Mouse (Mus musculus): ENCODE data around the gene Axin2. TPM values are rescaled to one million over a fixed set of nuclear protein-coding genes. Genes with fewer than 3 reads are reported as not detected.

Gene Axin2
- total and polyA plus RNA-seq, 3 experiments = 2.8 to 6.6 (median 3.5) TPM

GRCm38 (mm10) chr11:108881662-108882061, 38.5 kb upstream of the Axin2 start:
- no peaks in the 10 kb centered on the region for H3K79me2 ChIP-seq (replicated peaks; ENCODE audit: control insufficient read depth, insufficient read depth, low read length)
- no peaks in the 10 kb centered on the region for H3K36me3 ChIP-seq (ENCODE audit: control insufficient read depth, insufficient read depth, low read length)
- no peak for DNase-seq
- no peak overlapping the region for H3K4me3 ChIP-seq
- intact Hi-C loops (cut with DNase I) = no loop called here
- no peak overlapping the region for H3K27ac ChIP-seq
- H3K4me1 ChIP-seq (ENCODE audit: control insufficient read depth, insufficient read depth, low read length) = no peaks in the 10 kb centered on the region
- H3K9ac ChIP-seq (ENCODE audit: low read depth, low read length) = no peak overlapping the region
- WGBS = 80% methylated on average over 5 of the region's 5 CpGs
- H3K27me3 ChIP-seq (ENCODE audit: control insufficient read depth, insufficient read depth, low read length) = no peaks in the 10 kb centered on the region
- TF ChIP-seq CTCF (IDR thresholded peaks at IDR 0.05) (no peak), EP300 (IDR thresholded peaks at IDR 0.05; ENCODE audit: insufficient read depth, low read depth, low read length) (no peak), POLR2A (IDR thresholded peaks at IDR 0.05; ENCODE audit: insufficient read depth, low read depth, low read length) (no peak)

GRCm38 (mm10) chr11:108885276-108885896, 34.8 kb upstream of the Axin2 start:
- no peaks in the 10 kb centered on the region for H3K79me2 ChIP-seq (replicated peaks; ENCODE audit: control insufficient read depth, insufficient read depth, low read length)
- no peaks in the 10 kb centered on the region for H3K36me3 ChIP-seq (ENCODE audit: control insufficient read depth, insufficient read depth, low read length)
- H3K27ac ChIP-seq = no peak overlapping the region
- TF ChIP-seq POLR2A (IDR thresholded peaks at IDR 0.05; ENCODE audit: insufficient read depth, low read depth, low read length) (no peak), CTCF (IDR thresholded peaks at IDR 0.05) (no peak), EP300 (IDR thresholded peaks at IDR 0.05; ENCODE audit: insufficient read depth, low read depth, low read length) (no peak)
- intact Hi-C loops (cut with DNase I) = no loop called here
- 79% methylated on average over 19 of the region's 19 CpGs for WGBS
- DNase-seq = no peak
- no peak overlapping the region for H3K4me3 ChIP-seq
- H3K4me1 ChIP-seq (ENCODE audit: control insufficient read depth, insufficient read depth, low read length) = no peaks in the 10 kb centered on the region
- H3K9ac ChIP-seq (ENCODE audit: low read depth, low read length) = no peak overlapping the region
- H3K27me3 ChIP-seq (ENCODE audit: control insufficient read depth, insufficient read depth, low read length) = no peaks in the 10 kb centered on the region

GRCm38 (mm10) chr11:108886060-108886459, 34.1 kb upstream of the Axin2 start:
- TF ChIP-seq POLR2A (IDR thresholded peaks at IDR 0.05; ENCODE audit: insufficient read depth, low read depth, low read length) = no peak
- Histone ChIP-seq H3K36me3 (ENCODE audit: control insufficient read depth, insufficient read depth, low read length) (no peaks in the 10 kb centered on the region), H3K4me1 (ENCODE audit: control insufficient read depth, insufficient read depth, low read length) (no peaks in the 10 kb centered on the region), H3K27me3 (ENCODE audit: control insufficient read depth, insufficient read depth, low read length) (no peaks in the 10 kb centered on the region), H3K27ac (no peak overlapping the region), H3K9ac (ENCODE audit: low read depth, low read length) (no peak overlapping the region), H3K79me2 (replicated peaks; ENCODE audit: control insufficient read depth, insufficient read depth, low read length) (no peaks in the 10 kb centered on the region), H3K4me3 (no peak overlapping the region)
- intact Hi-C loops (cut with DNase I) = no loop called here
- WGBS = 69% methylated on average over 8 of the region's 8 CpGs
- no peak for DNase-seq

DNA sequence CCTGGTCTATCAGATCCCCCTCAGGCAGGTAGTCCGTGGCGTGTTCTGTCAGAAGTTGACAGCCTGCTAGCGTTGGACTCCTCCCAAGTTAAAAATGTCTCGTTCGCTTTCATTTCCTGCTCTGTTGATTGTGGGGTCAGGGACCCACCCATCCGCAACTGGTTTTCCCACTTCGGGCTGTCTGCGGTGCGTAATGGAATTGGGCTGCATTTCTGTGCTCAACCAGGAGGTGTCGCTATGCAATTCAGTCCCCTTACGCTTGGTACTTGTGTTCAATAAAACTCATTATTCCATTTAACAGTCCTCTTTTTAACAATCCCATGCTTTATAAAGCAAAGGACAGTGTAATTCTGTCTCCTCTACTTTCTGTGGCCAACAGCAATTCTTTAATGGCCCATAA, 31.0 kb upstream of the Axin2 start:
- Histone ChIP-seq H3K79me2 (replicated peaks; ENCODE audit: control insufficient read depth, insufficient read depth, low read length) (no peaks in the 10 kb centered on the region), H3K36me3 (ENCODE audit: control insufficient read depth, insufficient read depth, low read length) (no peaks in the 10 kb centered on the region), H3K4me1 (ENCODE audit: control insufficient read depth, insufficient read depth, low read length) (no peaks in the 10 kb centered on the region), H3K27me3 (ENCODE audit: control insufficient read depth, insufficient read depth, low read length) (no peaks in the 10 kb centered on the region), H3K9ac (ENCODE audit: low read depth, low read length) (no peak overlapping the region), H3K4me3 (no peak overlapping the region), H3K27ac (no peak overlapping the region)
- WGBS = 43% methylated on average over 11 of the region's 11 CpGs
- DNase-seq = peak; percentile 22 to 37
- intact Hi-C loops (cut with DNase I) = no loop called here
- TF ChIP-seq POLR2A (IDR thresholded peaks at IDR 0.05; ENCODE audit: insufficient read depth, low read depth, low read length) = no peak
- TF ChIP-seq EP300 (IDR thresholded peaks at IDR 0.05; ENCODE audit: insufficient read depth, low read depth, low read length) = no peak
- peak; percentile 81 for TF ChIP-seq CTCF (IDR thresholded peaks at IDR 0.05)

DNA sequence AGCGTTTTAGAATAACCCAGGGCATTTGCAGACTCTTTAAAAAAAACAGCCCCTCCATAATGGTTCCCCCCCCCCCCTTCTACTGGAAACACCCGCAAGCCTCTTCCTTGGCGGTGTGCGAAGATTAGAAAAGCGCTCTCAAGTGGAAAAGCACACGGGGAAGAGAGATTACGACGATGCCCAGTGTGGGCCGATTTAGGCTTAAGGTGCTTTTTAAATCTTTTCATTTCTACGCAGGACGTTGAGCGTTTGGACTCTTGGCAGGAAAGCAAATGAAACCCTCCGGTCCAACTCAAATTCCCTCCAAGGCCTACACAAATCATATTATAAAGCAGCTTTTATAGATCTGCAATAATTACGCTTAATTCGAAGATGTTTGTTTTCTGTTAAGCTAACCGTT, 29.6 kb upstream of the Axin2 start:
- H3K9ac ChIP-seq (ENCODE audit: low read depth, low read length) = no peak overlapping the region
- no peak overlapping the region for H3K27ac ChIP-seq
- intact Hi-C loops (cut with DNase I) = no loop called here
- H3K27me3 ChIP-seq (ENCODE audit: control insufficient read depth, insufficient read depth, low read length) = no peaks in the 10 kb centered on the region
- no peak overlapping the region; the same call in 1 of the 2 replicates for H3K4me3 ChIP-seq
- no peaks in the 10 kb centered on the region for H3K36me3 ChIP-seq (ENCODE audit: control insufficient read depth, insufficient read depth, low read length)
- H3K79me2 ChIP-seq (replicated peaks; ENCODE audit: control insufficient read depth, insufficient read depth, low read length) = no peaks in the 10 kb centered on the region
- DNase-seq = no peak
- WGBS = 32% methylated on average over 16 of the region's 16 CpGs
- H3K4me1 ChIP-seq (ENCODE audit: control insufficient read depth, insufficient read depth, low read length) = no peaks in the 10 kb centered on the region
- TF ChIP-seq EP300 (IDR thresholded peaks at IDR 0.05; ENCODE audit: insufficient read depth, low read depth, low read length) (no peak), CTCF (IDR thresholded peaks at IDR 0.05) (no peak), POLR2A (IDR thresholded peaks at IDR 0.05; ENCODE audit: insufficient read depth, low read depth, low read length) (no peak)

DNA sequence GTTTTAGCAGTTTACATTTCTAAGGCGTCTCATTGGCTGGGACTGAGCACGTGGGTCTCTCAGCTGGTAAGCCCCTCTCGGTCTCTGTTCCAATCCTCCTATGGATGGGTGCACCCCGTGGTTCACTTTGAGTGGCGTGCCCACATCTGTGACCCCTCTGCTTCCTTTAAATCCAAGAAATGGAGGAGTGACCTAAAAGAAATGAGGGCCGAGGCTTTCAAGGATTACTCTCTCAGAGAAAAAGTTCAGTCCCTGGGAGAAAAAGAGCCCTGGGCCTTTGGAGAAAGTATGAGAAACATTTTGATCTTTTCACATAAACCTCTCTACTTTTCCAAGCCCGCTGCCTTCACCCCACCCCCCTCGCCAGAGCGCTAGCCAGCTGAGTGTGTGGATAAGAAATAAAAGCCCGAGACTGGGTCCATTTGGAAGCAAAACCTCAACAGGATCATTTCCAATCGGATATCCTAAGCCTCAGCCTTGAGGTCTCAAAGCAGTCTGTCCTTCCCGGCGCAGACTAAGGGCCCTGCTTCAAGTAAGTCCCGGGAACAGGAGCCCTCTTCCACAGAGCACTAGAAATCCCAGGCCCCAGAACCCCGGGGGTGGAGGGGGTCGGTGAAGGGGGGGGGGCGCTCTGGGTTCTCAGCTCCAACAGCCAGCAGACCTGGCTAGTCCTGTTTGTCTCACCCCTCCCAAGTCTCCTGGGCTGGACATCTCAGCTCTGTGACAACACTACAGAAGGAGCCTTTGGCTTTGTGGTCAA, 28.9 kb upstream of the Axin2 start:
- no peaks in the 10 kb centered on the region for H3K79me2 ChIP-seq (replicated peaks; ENCODE audit: control insufficient read depth, insufficient read depth, low read length)
- H3K27me3 ChIP-seq (ENCODE audit: control insufficient read depth, insufficient read depth, low read length) = no peaks in the 10 kb centered on the region
- DNase-seq = peak; percentile 49 to 62
- H3K4me3 ChIP-seq = peak overlapping the region; percentile 30; the same call in 1 of the 2 replicates
- no peaks in the 10 kb centered on the region for H3K4me1 ChIP-seq (ENCODE audit: control insufficient read depth, insufficient read depth, low read length)
- no peaks in the 10 kb centered on the region for H3K36me3 ChIP-seq (ENCODE audit: control insufficient read depth, insufficient read depth, low read length)
- H3K9ac ChIP-seq (ENCODE audit: low read depth, low read length) = peak overlapping the region; percentile 26
- peak overlapping the region; percentile 17; the same call in 1 of the 2 replicates for H3K27ac ChIP-seq
- WGBS = 9% methylated on average over 17 of the region's 17 CpGs
- TF ChIP-seq EP300 (IDR thresholded peaks at IDR 0.05; ENCODE audit: insufficient read depth, low read depth, low read length) = no peak
- no peak for TF ChIP-seq POLR2A (IDR thresholded peaks at IDR 0.05; ENCODE audit: insufficient read depth, low read depth, low read length)
- no peak for TF ChIP-seq CTCF (IDR thresholded peaks at IDR 0.05)
- intact Hi-C loops (cut with DNase I) = no loop called here

Data from heart, adult 2 months (tissue).